Mouse (Mus musculus): ENCODE data around the gene Akirin2.

DNA sequence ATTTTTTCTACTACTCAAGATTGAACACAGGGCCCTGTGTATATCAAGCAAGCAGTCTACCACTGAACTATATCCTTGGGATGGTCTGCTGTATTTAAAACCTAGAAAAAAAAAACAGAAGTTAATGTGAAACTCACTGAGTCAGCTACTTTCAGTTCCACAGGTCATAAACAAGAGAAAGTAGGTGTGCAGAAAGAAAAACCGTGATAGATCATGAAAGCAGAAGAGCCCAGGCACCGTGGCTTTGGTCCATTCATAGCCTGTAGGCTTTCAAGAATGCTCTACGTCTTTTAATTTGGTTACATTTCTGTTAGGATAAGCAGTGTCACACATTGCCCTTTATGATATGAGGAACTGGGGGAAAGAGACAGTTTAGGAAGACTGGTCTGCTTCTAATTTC is 24.0 kb upstream of the Akirin2 start:
- TF ChIP-seq CTCF (IDR thresholded peaks at IDR 0.05; ENCODE audit: control insufficient read depth, insufficient read depth, insufficient replicate concordance, low read depth, low read length), result no peak
- TF ChIP-seq POLR2A (IDR thresholded peaks at IDR 0.05; ENCODE audit: control insufficient read depth, low read depth, low read length), result no peak
